Mouse (Mus musculus) neural tube, embryonic 14.5 days (tissue): ENCODE measurements around the gene Adprm. TPM values are rescaled to one million over a fixed set of nuclear protein-coding genes. Genes with fewer than 3 reads are reported as not detected.

Source experiments
- ATAC-seq: fragments of 200-750 bp; cut with Nextera tagmentation; 2 replicates; pipeline ENCODE4 v1.8.0; 2017; ENCODE audit warnings: low read depth, mild to moderate bottlenecking, moderate TSS enrichment, moderate library complexity
- H3K27ac ChIP-seq: fragments of 300-500 bp; sonication (generic); 2 replicates; pipeline ENCODE4 v1.5.1; 2014; ENCODE audit warnings: low read depth, mild to moderate bottlenecking, control low read depth, low read length, moderate library complexity, mixed read lengths
- H3K27me3 ChIP-seq: fragments of 300-500 bp; sonication (generic); 2 replicates; pipeline ENCODE4 v1.6.1; 2014; ENCODE audit warnings: low read length; ENCODE audit not compliant: control insufficient read depth, insufficient read depth
- H3K36me3 ChIP-seq: fragments of 300-500 bp; sonication (generic); 2 replicates; pipeline ENCODE4 v1.6.1; 2014; ENCODE audit warnings: low read length, mixed read lengths; ENCODE audit not compliant: control insufficient read depth, insufficient read depth
- H3K4me1 ChIP-seq: fragments of 300-500 bp; sonication (generic); 2 replicates; pipeline ENCODE4 v1.6.1; 2014; ENCODE audit warnings: low read length; ENCODE audit not compliant: control insufficient read depth, insufficient read depth
- H3K4me2 ChIP-seq: fragments of 300-500 bp; sonication (generic); 2 replicates; pipeline ENCODE4 v1.6.1; 2014; ENCODE audit warnings: mild to moderate bottlenecking, low read depth, low read length, control low read depth
- H3K4me3 ChIP-seq: fragments of 300-500 bp; sonication (generic); 2 replicates; pipeline ENCODE4 v1.5.1; 2014; ENCODE audit warnings: low read depth, low read length, control low read depth, mixed read lengths
- H3K9ac ChIP-seq: fragments of 300-500 bp; sonication (generic); replicated peaks from 2 replicates; pipeline ENCODE4 v1.6.1; 2014; ENCODE audit warnings: low read depth, mild to moderate bottlenecking, control low read depth, low read length, mixed read lengths
- H3K9me3 ChIP-seq: fragments of 300-500 bp; sonication (generic); 2 replicates; pipeline ENCODE4 v1.6.1; 2016; ENCODE audit warnings: low read length; ENCODE audit not compliant: control insufficient read depth
- WGBS: fragments of 180-500 bp; shearing (Covaris S2); extraction: QIAGEN DNeasy Blood & Tissue Kit; methylation state at CpG from one replicate; pipeline ENCODE4 v1.1.7; 2014; 5-methylcytosine and 5-hydroxymethylcytosine counted together
- polyA plus RNA-seq: library from polyadenylated mRNA; unstranded; fragments of >200 nt; fragmentation: Nextera tagmentation; extraction: Ambion mirVana; gene quantifications from 2 replicates; pipeline ENCODE4 v1.2.1, GENCODE M21; 2014

Gene Adprm
- polyA plus RNA-seq, 1 experiment from 2014 or later = 35.1 TPM

DNA sequence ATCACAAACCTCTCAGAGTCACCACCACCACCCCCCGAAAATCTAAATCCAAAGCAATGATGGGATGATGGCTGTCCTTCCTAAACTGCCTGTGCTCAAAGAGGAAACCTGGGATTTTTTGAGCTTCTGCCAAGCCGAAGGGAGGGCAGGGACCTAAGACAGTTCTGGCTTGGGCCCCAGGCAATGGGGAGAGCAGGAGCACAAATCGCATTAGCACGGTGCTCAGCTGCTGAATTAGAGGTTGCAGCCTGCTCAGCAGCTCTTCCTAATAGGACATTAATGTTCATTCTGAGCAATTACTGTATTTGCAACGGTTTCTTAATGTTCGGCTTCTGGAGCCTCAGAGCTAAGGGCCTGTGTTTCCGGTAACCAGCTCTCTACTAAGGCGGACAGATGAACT lies 44.4 kb downstream of the Adprm start:
- ATAC-seq = peak; percentile 70
- Histone ChIP-seq H3K27ac (no peak overlapping the region; the same call in 1 of the 2 replicates), H3K4me3 (no peak overlapping the region), H3K9me3 (no peaks in the 10 kb centered on the region), H3K36me3 (no peaks in the 10 kb centered on the region), H3K4me2 (no peak overlapping the region), H3K4me1 (peaks cover 11% of the 10 kb centered on the region; the same call in 1 of the 2 replicates), H3K9ac (no peak overlapping the region), H3K27me3 (no peaks in the 10 kb centered on the region)
- 47% methylated on average over 8 of the region's 8 CpGs for WGBS

DNA sequence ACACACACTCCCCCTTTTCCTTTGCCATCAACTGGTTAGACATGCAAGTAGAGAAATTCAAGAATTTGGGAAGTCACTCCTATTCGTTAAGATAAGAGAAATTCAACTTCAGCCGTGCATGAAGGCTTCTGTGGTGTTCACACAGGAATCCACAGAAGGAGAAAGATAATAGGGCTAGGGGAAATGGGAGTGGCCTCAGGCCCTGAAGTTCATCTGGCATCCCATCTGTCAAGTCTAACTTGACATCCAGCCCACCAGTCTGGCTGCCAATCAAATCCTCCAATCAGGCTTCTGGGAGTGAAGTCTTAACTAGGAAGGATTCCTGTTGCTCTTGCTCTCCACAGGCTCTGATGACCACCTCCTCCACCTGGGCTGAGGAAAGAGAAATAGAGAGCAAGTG lies 49.5 kb downstream of the Adprm start:
- Histone ChIP-seq H3K4me2 (no peak overlapping the region), H3K9ac (no peak overlapping the region), H3K36me3 (no peaks in the 10 kb centered on the region), H3K9me3 (no peaks in the 10 kb centered on the region), H3K27ac (no peak overlapping the region), H3K27me3 (no peaks in the 10 kb centered on the region), H3K4me1 (peaks cover 18% of the 10 kb centered on the region), H3K4me3 (no peak overlapping the region)
- WGBS = 66% methylated on average over 2 of the region's 2 CpGs
- no peak for ATAC-seq

DNA sequence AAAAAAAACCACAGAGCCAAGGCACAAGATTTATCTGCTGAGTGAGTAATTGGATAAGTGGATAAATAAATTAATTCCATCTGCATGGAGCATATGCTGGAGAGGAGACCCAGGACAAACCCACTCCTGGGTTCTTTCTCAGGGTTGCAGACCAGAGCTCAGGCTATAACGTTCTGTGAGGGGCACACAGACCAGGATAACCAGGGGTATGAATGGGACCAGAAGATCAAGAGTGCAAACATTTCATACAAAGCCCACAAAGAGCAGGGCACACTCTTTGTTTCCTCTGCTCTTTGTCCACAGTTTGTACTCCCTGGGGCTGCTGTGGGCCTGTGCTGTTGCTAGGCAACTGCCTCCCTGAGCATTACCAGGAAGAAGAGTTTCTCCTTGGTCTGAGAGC lies 50.7 kb downstream of the Adprm start:
- H3K4me2 ChIP-seq = no peak overlapping the region
- H3K27ac ChIP-seq = peak overlapping the region; percentile 74
- no peak overlapping the region for H3K4me3 ChIP-seq
- peaks cover 18% of the 10 kb centered on the region for H3K4me1 ChIP-seq
- ATAC-seq = peak; percentile 72; the same call in 1 of the 2 replicates
- no peaks in the 10 kb centered on the region for H3K36me3 ChIP-seq
- 6% methylated on average over 1 of the region's 1 CpGs for WGBS
- no peaks in the 10 kb centered on the region for H3K9me3 ChIP-seq
- no peaks in the 10 kb centered on the region for H3K27me3 ChIP-seq
- no peak overlapping the region for H3K9ac ChIP-seq

DNA sequence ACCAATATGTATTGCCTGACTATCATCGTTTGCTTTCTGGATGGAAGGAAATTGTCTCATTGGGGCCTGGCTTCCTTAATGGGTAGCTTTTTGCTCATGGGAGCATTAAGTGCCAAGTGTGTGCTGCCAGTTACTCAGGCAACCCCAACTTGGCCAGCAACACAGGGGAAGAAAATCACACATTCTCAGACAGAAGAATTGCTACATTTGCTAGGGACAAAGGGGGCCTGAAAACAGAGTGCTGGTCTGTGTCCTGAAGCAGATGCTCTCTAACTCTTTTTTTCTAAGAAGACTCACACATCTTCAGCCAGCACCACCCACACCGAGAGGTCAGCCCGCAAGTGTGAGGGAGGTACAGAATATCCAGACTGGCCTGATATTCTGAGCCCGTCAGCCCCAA lies 51.7 kb downstream of the Adprm start:
- Histone ChIP-seq H3K27me3 (no peaks in the 10 kb centered on the region), H3K4me1 (peaks cover 18% of the 10 kb centered on the region), H3K4me2 (no peak overlapping the region), H3K27ac (peak overlapping the region; percentile 74; the same call in 1 of the 2 replicates), H3K4me3 (no peak overlapping the region), H3K9ac (no peak overlapping the region), H3K36me3 (no peaks in the 10 kb centered on the region), H3K9me3 (no peaks in the 10 kb centered on the region)
- peak; percentile 70 for ATAC-seq
- WGBS = 50% methylated on average over 4 of the region's 4 CpGs

DNA sequence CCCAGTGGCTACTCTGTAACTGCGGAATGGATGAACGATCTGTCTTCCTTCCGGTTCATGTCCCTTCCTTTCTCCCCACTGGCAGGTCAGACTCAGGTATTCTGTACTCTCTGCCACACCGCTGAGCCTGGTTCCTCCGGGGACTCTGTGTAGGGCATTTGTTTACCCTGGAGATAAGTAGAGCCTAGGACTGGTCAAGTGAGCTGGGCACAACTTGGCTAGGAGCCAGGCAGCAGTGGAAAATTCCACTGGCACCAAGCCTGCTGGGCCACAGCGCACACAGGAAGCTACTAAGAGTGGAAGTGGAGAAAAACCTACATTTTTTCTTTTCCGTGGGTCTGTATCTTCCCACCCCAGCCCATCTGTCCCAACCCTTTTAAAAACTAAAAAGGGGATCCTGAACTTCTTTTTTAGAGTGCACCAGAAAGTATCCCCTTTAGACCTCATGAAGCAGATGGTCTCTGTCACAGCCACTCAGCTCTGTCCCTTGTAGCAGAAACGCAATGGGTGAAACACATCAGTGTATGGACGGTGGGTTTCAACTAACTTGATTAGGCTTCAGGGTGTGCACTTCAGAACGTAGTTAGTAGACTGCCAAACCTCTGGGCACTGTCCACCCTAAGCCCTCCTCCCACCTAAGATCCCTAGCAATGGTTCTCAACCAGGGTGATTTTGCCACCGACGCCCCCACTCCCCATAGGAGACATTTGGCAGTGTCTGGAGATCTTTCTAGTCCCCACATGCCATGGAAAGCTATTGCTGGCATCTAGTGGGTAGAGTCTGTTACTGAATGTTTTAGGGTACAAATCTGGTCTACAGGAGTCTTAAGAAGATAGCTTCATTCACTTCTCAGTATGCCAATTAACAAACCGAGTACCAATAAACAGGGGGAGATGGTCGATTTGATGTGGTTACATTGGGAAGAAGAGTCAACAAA lies 53.7 kb downstream of the Adprm start:
- no peaks in the 10 kb centered on the region for H3K27me3 ChIP-seq
- WGBS = 76% methylated on average over 14 of the region's 14 CpGs
- ATAC-seq = no peak; the same call in 1 of the 2 replicates
- no peak overlapping the region for H3K4me2 ChIP-seq
- H3K9ac ChIP-seq = no peak overlapping the region
- peaks cover 18% of the 10 kb centered on the region for H3K4me1 ChIP-seq
- no peak overlapping the region for H3K27ac ChIP-seq
- H3K9me3 ChIP-seq = no peaks in the 10 kb centered on the region
- H3K4me3 ChIP-seq = no peak overlapping the region
- H3K36me3 ChIP-seq = no peaks in the 10 kb centered on the region

DNA sequence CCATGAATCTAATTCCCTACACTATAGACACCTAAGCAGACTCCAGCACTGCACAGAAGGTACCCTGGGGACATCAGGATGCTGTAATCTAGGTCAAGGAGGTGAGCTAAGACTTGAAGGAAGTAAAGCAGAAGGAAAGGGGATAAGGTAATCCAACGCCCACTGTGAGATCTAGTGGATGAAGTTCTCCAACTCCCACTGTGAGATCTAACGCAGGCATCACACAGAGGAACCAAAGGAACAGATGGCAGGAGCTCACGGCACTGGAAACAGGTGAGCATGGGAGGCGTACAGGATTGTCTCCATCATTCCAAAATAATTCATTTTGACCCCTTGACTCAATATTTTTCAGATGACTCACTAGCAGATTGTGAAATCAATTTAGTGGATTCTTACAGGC lies 55.9 kb downstream of the Adprm start:
- H3K4me3 ChIP-seq = no peak overlapping the region
- H3K36me3 ChIP-seq = no peaks in the 10 kb centered on the region
- peaks cover 10% of the 10 kb centered on the region; the same call in 1 of the 2 replicates for H3K4me1 ChIP-seq
- ATAC-seq = no peak
- no peaks in the 10 kb centered on the region for H3K9me3 ChIP-seq
- no peak overlapping the region for H3K27ac ChIP-seq
- WGBS = 89% methylated on average over 4 of the region's 4 CpGs
- no peak overlapping the region for H3K9ac ChIP-seq
- no peaks in the 10 kb centered on the region for H3K27me3 ChIP-seq
- H3K4me2 ChIP-seq = no peak overlapping the region

DNA sequence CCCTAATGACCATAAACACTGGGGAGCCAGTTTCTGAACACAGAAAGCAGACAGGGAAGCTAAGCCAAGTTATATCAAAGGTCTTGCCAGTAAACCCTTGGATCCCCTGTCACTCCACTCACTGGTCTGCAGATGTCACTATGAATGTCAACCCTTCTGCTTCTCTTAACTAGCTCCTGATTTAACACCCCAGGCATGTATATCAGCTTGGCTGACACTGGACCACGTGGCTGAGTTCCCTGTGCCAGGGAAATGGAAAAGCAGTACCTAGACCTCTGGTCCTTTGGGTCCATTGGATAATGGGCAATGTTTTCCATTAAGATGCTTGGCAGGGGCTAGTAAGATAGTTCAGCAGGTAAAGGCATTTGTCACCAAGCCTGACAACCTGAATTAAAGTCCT lies 58.7 kb downstream of the Adprm start:
- 40% methylated on average over 1 of the region's 1 CpGs for WGBS
- no peak for ATAC-seq

DNA sequence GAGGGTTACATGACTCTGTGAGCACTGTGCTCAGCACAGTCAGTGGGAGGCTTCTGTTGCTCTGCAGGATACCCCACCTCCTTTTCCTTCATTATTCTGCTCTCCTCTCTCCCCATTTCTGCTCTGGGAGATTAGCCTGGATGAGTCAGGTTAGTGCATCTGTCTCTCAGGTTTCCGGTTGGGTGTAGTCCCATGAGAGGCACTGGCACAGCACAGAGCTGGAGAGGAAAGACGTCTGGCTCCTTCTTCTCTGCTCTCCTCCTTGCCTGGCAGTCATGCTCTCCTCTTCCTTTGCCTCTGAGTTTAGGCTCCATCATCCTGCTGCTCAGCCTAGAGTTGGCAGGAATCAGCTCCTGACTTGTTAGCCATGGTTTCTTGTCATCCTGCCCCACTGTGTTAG lies 60.2 kb downstream of the Adprm start:
- Histone ChIP-seq H3K27me3 (no peaks in the 10 kb centered on the region), H3K27ac (no peak overlapping the region), H3K4me2 (no peak overlapping the region), H3K36me3 (no peaks in the 10 kb centered on the region), H3K4me1 (no peaks in the 10 kb centered on the region), H3K9ac (no peak overlapping the region), H3K4me3 (no peak overlapping the region), H3K9me3 (no peaks in the 10 kb centered on the region)
- WGBS = 88% methylated on average over 2 of the region's 2 CpGs
- no peak for ATAC-seq

More for the DNA sequence above, 58.7 kb downstream of the Adprm start:
- Histone ChIP-seq H3K36me3 (no peaks in the 10 kb centered on the region), H3K27ac (no peak overlapping the region), H3K9ac (no peak overlapping the region), H3K27me3 (no peaks in the 10 kb centered on the region), H3K4me3 (no peak overlapping the region), H3K4me1 (no peaks in the 10 kb centered on the region), H3K4me2 (no peak overlapping the region), H3K9me3 (no peaks in the 10 kb centered on the region)
